Mouse (Mus musculus) heart, adult 2 months (tissue): ENCODE data around the gene Pi4k2a. TPM values are rescaled to one million over a fixed set of nuclear protein-coding genes. Genes with fewer than 3 reads are reported as not detected.

Experiments
- DNase-seq, 2 experiments: peaks; one replicate each; pipeline ENCODE4 v3.0.0; 2021
- H3K27ac ChIP-seq: fragments of 200-600 bp; 2 replicates; pipeline ENCODE4 v1.8.1; 2022
- H3K27me3 ChIP-seq: fragments of 200-500 bp; 2 replicates; pipeline ENCODE4 v1.6.1; 2012; ENCODE audit warnings: mild to moderate bottlenecking, low read length, inconsistent platforms, mixed read lengths; ENCODE audit not compliant: control insufficient read depth, insufficient read depth
- H3K36me3 ChIP-seq: fragments of 200-500 bp; 2 replicates; pipeline ENCODE4 v1.6.1; 2012; ENCODE audit warnings: low read length, inconsistent platforms; ENCODE audit not compliant: control insufficient read depth, insufficient read depth
- H3K4me1 ChIP-seq: fragments of 200-500 bp; 2 replicates; pipeline ENCODE4 v1.6.1; 2011; ENCODE audit warnings: low read length; ENCODE audit not compliant: control insufficient read depth, insufficient read depth
- H3K4me3 ChIP-seq: fragments of 200-600 bp; 2 replicates; pipeline ENCODE4 v1.8.1; 2022
- H3K79me2 ChIP-seq: fragments of 200-500 bp; replicated peaks from 2 replicates; pipeline ENCODE4 v1.6.1; 2012; ENCODE audit warnings: mild to moderate bottlenecking, inconsistent platforms, low read length, moderate library complexity, mixed read lengths; ENCODE audit not compliant: control insufficient read depth, insufficient read depth
- H3K9ac ChIP-seq: fragments of 200-500 bp; 2 replicates; pipeline ENCODE4 v1.6.1; 2012; ENCODE audit warnings: low read depth, mild to moderate bottlenecking, control low read depth, inconsistent platforms, low read length, mixed read lengths
- CTCF ChIP-seq: fragments of 200-600 bp; IDR thresholded peaks from 2 replicates; pipeline ENCODE4 v1.8.1; 2022; ENCODE audit warnings: antibody characterized with exemption, mild to moderate bottlenecking, moderate library complexity
- EP300 ChIP-seq: fragments of 200-500 bp; IDR thresholded peaks from 2 replicates; pipeline ENCODE4 v1.6.1; 2011; ENCODE audit warnings: low read depth, low read length, control low read depth; ENCODE audit not compliant: insufficient read depth
- POLR2A ChIP-seq: fragments of 200-500 bp; IDR thresholded peaks from 2 replicates; pipeline ENCODE4 v1.6.1; 2011; ENCODE audit warnings: mild to moderate bottlenecking, low read depth, low read length, control low read depth; ENCODE audit not compliant: insufficient read depth
- WGBS: fragments of 180-500 bp; shearing (Covaris S2); methylation state at CpG from one replicate; pipeline ENCODE4 v1.1.7; 2018; 5-methylcytosine and 5-hydroxymethylcytosine counted together
- intact Hi-C: fragments of 180-260 bp; cut with DNase I; formaldehyde crosslinking; loops from one replicate; pipeline ENCODE4 v1.15.1; 2025
- polyA plus RNA-seq: library from polyadenylated mRNA; depleted of rRNA; stranded (reverse); fragments of >200 nt; gene quantifications from 2 replicates; pipeline ENCODE4 v1.2.3, GENCODE M21; 2012
- total RNA-seq, 2 experiments: library from RNA; stranded (reverse); gene quantifications; 2 replicates each; pipeline ENCODE4 v1.2.3; 2021

Pi4k2a gene
- total and polyA plus RNA-seq, 3 experiments, result 15.1 to 21.3 (median 18.2) TPM

- no peak overlapping the region for H3K9ac ChIP-seq
- no peaks in the 10 kb centered on the region for H3K27me3 ChIP-seq
- no peaks in the 10 kb centered on the region for H3K36me3 ChIP-seq
- H3K4me3 ChIP-seq, result no peak overlapping the region
- DNase-seq, result no peak
- no peaks in the 10 kb centered on the region for H3K79me2 ChIP-seq
- intact Hi-C loops, result no loop called here
- no peak overlapping the region for H3K27ac ChIP-seq
- WGBS, result 89% methylated on average over 4 of the region's 4 CpGs
- no peak for TF ChIP-seq EP300
- TF ChIP-seq POLR2A, result no peak
- no peak for TF ChIP-seq CTCF
- H3K4me1 ChIP-seq, result no peaks in the 10 kb centered on the region
Observed at GRCm38 (mm10) chr19:42115783-42116335, 25.6 kb downstream of the Pi4k2a start.

GRCm38 (mm10) chr19:42118142-42118541 lies 27.9 kb downstream of the Pi4k2a start:
- Histone ChIP-seq H3K9ac (no peak overlapping the region), H3K4me1 (no peaks in the 10 kb centered on the region), H3K79me2 (no peaks in the 10 kb centered on the region), H3K4me3 (no peak overlapping the region), H3K36me3 (no peaks in the 10 kb centered on the region), H3K27me3 (no peaks in the 10 kb centered on the region), H3K27ac (no peak overlapping the region)
- intact Hi-C loops, result no loop called here
- WGBS, result 96% methylated on average over 9 of the region's 9 CpGs
- no peak for DNase-seq
- TF ChIP-seq CTCF, result no peak
- TF ChIP-seq EP300, result no peak
- no peak for TF ChIP-seq POLR2A

- Histone ChIP-seq H3K79me2 (no peaks in the 10 kb centered on the region), H3K4me3 (no peak overlapping the region), H3K4me1 (no peaks in the 10 kb centered on the region), H3K9ac (no peak overlapping the region), H3K36me3 (no peaks in the 10 kb centered on the region), H3K27me3 (no peaks in the 10 kb centered on the region), H3K27ac (no peak overlapping the region)
- TF ChIP-seq EP300, result no peak
- no peak for TF ChIP-seq CTCF
- TF ChIP-seq POLR2A, result no peak
- WGBS, result 80% methylated on average over 5 of the region's 5 CpGs
- no peak for DNase-seq
- intact Hi-C loops, result no loop called here
Observed at GRCm38 (mm10) chr19:42118596-42118995, 28.3 kb downstream of the Pi4k2a start.

GRCm38 (mm10) chr19:42120451-42120850 lies 30.2 kb downstream of the Pi4k2a start:
- intact Hi-C loops, result no loop called here
- no peak overlapping the region for H3K27ac ChIP-seq

GRCm38 (mm10) chr19:42124684-42125083 lies 34.4 kb downstream of the Pi4k2a start:
- H3K27ac ChIP-seq, result no peak overlapping the region
- H3K79me2 ChIP-seq, result no peaks in the 10 kb centered on the region
- peaks cover 3% of the 10 kb centered on the region; the same call in 1 of the 2 replicates for H3K4me1 ChIP-seq
- no peaks in the 10 kb centered on the region for H3K36me3 ChIP-seq
- H3K9ac ChIP-seq, result no peak overlapping the region
- TF ChIP-seq CTCF (no peak), EP300 (no peak), POLR2A (no peak)
- 78% methylated on average over 13 of the region's 13 CpGs for WGBS
- no peak overlapping the region for H3K4me3 ChIP-seq
- no peak for DNase-seq
- intact Hi-C loops, result no loop called here
- H3K27me3 ChIP-seq, result no peaks in the 10 kb centered on the region

More at GRCm38 (mm10) chr19:42120451-42120850, 30.2 kb downstream of the Pi4k2a start:
- H3K4me1 ChIP-seq, result no peaks in the 10 kb centered on the region; the same call in 1 of the 2 replicates
- H3K4me3 ChIP-seq, result no peak overlapping the region
- H3K36me3 ChIP-seq, result no peaks in the 10 kb centered on the region
- no peaks in the 10 kb centered on the region for H3K27me3 ChIP-seq
- no peak for DNase-seq
- no peak overlapping the region for H3K9ac ChIP-seq
- WGBS, result 80% methylated on average over 8 of the region's 8 CpGs
- TF ChIP-seq CTCF, result no peak
- no peak for TF ChIP-seq POLR2A
- TF ChIP-seq EP300, result no peak
- H3K79me2 ChIP-seq, result no peaks in the 10 kb centered on the region

- Histone ChIP-seq H3K4me3 (no peak overlapping the region), H3K27me3 (no peaks in the 10 kb centered on the region), H3K27ac (no peak overlapping the region), H3K4me1 (peaks cover 3% of the 10 kb centered on the region; the same call in 1 of the 2 replicates), H3K36me3 (no peaks in the 10 kb centered on the region), H3K79me2 (no peaks in the 10 kb centered on the region), H3K9ac (no peak overlapping the region)
- DNase-seq, result no peak
- WGBS, result 69% methylated on average over 11 of the region's 11 CpGs
- TF ChIP-seq CTCF (no peak), EP300 (no peak), POLR2A (no peak)
- intact Hi-C loops, result loop anchor here (2.0 kb wide), 1 partner anchor 35 kb away; the partner anchor contains the start of gene Pi4k2a
Observed at GRCm38 (mm10) chr19:42125501-42126218, 35.4 kb downstream of the Pi4k2a start.
